Mouse (Mus musculus): ENCODE data around the gene Kcnd1. TPM values are rescaled to one million over a fixed set of nuclear protein-coding genes. Genes with fewer than 3 reads are reported as not detected.

Gene Kcnd1
- total and polyA plus RNA-seq, 3 experiments: 0.27 to 4.1 (median 0.41) TPM

DNA sequence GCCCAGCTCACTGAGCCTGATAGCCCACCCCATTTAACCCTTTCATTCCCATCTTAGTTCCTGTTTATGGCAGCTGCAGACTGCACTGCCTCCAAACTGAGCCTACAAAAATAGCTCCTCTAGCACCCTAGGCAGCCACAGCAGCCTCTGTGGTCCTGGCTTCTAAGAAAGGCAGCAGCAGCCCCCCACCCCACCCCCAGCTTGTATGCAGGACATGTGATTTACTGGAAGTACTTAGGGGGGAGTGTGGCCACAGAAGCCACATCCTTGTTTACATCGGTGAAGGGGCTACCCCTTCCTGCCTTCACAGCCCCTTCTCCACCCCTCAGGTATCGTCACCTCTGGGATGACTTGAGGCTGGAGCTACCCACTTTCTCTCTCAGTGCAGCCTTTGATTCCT lies 43.3 kb downstream of the Kcnd1 start:
- no peaks in the 10 kb centered on the region for H3K27me3 ChIP-seq (ENCODE audit: insufficient read depth, low read length)
- H3K36me3 ChIP-seq (replicated peaks): peaks cover 75% of the 10 kb centered on the region
- TF ChIP-seq GATA1 (IDR thresholded peaks at IDR 0.05; ENCODE audit: borderline replicate concordance, low read length) (no peak), TAL1 (conservative IDR thresholded peaks at IDR 0.05; ENCODE audit: low read depth, low read length) (no peak), POLR2AphosphoS5 (IDR thresholded peaks at IDR 0.05; ENCODE audit: insufficient replicate concordance, low read depth, low read length) (no peak), CTCF (IDR thresholded peaks at IDR 0.05; ENCODE audit: low read depth, low read length) (no peak), GATA2 (IDR thresholded peaks at IDR 0.05; ENCODE audit: borderline replicate concordance, low read depth, low read length) (no peak)
- ATAC-seq (ENCODE audit: extremely low read depth, insufficient number of reproducible peaks, low FRiP score, poor library complexity, severe bottlenecking) (no peak), DNase-seq (ENCODE audit: low spot score) (no peak)
- H3K9me3 ChIP-seq (replicated peaks): no peaks in the 10 kb centered on the region
- no peaks in the 10 kb centered on the region; the same call in 1 of the 2 replicates for H3K4me1 ChIP-seq (ENCODE audit: insufficient read depth, low read depth, low read length)
- no peak overlapping the region for H3K4me3 ChIP-seq (ENCODE audit: low read depth, low read length)

DNA sequence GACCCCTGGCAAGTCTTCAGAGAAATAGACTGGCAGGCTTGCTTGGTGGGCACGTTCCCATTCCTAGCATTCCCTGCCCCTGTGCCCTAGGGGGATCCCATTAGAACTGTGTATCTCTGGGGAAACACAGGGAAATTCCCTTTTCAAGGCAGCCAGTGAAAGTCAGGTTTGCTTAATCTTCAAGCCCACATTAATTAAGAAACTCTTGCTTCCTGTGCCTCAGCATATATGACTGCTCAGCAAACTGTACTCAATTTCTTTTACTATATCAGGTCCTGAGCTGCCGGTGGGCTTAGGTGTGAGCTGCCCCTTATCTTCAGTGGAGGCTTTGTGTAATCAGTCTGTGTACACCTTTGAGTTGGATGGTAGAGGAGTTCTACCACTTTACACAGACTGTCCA lies 43.7 kb downstream of the Kcnd1 start:
- DNase-seq (ENCODE audit: low spot score) (no peak), ATAC-seq (ENCODE audit: extremely low read depth, insufficient number of reproducible peaks, low FRiP score, poor library complexity, severe bottlenecking) (no peak)
- Histone ChIP-seq H3K4me1 (ENCODE audit: insufficient read depth, low read depth, low read length) (no peaks in the 10 kb centered on the region; the same call in 1 of the 2 replicates), H3K36me3 (replicated peaks) (peaks cover 71% of the 10 kb centered on the region), H3K9me3 (replicated peaks) (no peaks in the 10 kb centered on the region), H3K4me3 (ENCODE audit: low read depth, low read length) (no peak overlapping the region), H3K27me3 (ENCODE audit: insufficient read depth, low read length) (no peaks in the 10 kb centered on the region)
- TF ChIP-seq CTCF (IDR thresholded peaks at IDR 0.05; ENCODE audit: low read depth, low read length) (no peak), GATA1 (IDR thresholded peaks at IDR 0.05; ENCODE audit: borderline replicate concordance, low read length) (no peak), TAL1 (conservative IDR thresholded peaks at IDR 0.05; ENCODE audit: low read depth, low read length) (no peak), POLR2AphosphoS5 (IDR thresholded peaks at IDR 0.05; ENCODE audit: insufficient replicate concordance, low read depth, low read length) (no peak), GATA2 (IDR thresholded peaks at IDR 0.05; ENCODE audit: borderline replicate concordance, low read depth, low read length) (no peak)

DNA sequence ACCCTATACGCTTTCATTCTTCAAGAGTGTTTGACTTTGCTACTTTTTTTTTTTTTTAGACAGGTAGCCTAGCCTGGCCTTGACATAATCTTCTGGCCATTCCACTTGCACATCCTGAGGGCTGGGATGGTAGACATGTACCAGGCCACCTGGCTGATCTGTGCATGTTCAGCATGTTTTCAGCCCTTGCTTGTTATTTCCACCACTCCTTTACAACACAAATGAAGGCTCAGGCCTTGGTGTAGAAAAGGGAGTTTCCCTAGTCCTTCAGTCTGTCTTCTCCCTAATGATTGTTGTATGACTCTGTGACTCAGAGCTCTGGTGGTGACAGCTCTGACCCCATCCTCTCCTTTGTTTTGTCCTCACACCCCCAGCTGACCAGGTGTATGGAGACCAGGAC lies 45.1 kb downstream of the Kcnd1 start:
- Histone ChIP-seq H3K36me3 (replicated peaks) (peaks cover 70% of the 10 kb centered on the region), H3K9me3 (replicated peaks) (no peaks in the 10 kb centered on the region), H3K4me3 (ENCODE audit: low read depth, low read length) (no peak overlapping the region), H3K4me1 (ENCODE audit: insufficient read depth, low read depth, low read length) (no peaks in the 10 kb centered on the region; the same call in 1 of the 2 replicates), H3K27me3 (ENCODE audit: insufficient read depth, low read length) (no peaks in the 10 kb centered on the region)
- DNase-seq (ENCODE audit: low spot score): no peak
- no peak for ATAC-seq (ENCODE audit: extremely low read depth, insufficient number of reproducible peaks, low FRiP score, poor library complexity, severe bottlenecking)
- TF ChIP-seq GATA1 (IDR thresholded peaks at IDR 0.05; ENCODE audit: borderline replicate concordance, low read length) (no peak), GATA2 (IDR thresholded peaks at IDR 0.05; ENCODE audit: borderline replicate concordance, low read depth, low read length) (no peak)

DNA sequence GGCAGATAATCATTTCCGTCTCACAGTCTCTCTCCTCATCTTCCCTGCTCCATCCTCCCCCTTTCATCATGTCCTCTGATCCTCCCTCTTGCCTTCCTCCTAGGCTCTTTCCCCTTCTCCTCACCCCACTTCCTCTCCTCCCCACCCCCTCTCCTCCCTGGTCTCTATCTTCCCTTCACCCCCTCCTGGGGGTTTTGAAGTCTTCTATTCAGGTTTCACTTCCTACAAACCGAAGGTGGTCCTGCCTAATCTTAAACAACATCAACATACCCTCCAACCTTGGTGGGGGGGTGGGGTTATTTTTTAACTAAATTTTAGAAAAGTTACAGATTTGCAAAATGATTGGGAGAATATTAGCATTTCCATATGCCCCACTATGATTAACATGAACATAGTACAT lies 46.4 kb downstream of the Kcnd1 start:
- DNase-seq (ENCODE audit: low spot score) (no peak), ATAC-seq (ENCODE audit: extremely low read depth, insufficient number of reproducible peaks, low FRiP score, poor library complexity, severe bottlenecking) (no peak)
- Histone ChIP-seq H3K4me1 (ENCODE audit: insufficient read depth, low read depth, low read length) (no peaks in the 10 kb centered on the region; the same call in 1 of the 2 replicates), H3K27me3 (ENCODE audit: insufficient read depth, low read length) (no peaks in the 10 kb centered on the region), H3K36me3 (replicated peaks) (peaks cover 72% of the 10 kb centered on the region), H3K4me3 (ENCODE audit: low read depth, low read length) (no peak overlapping the region), H3K9me3 (replicated peaks) (no peaks in the 10 kb centered on the region)
- TF ChIP-seq GATA1 (IDR thresholded peaks at IDR 0.05; ENCODE audit: borderline replicate concordance, low read length): no peak
- TF ChIP-seq POLR2AphosphoS5 (IDR thresholded peaks at IDR 0.05; ENCODE audit: insufficient replicate concordance, low read depth, low read length): no peak
- no peak for TF ChIP-seq TAL1 (conservative IDR thresholded peaks at IDR 0.05; ENCODE audit: low read depth, low read length)
- TF ChIP-seq GATA2 (IDR thresholded peaks at IDR 0.05; ENCODE audit: borderline replicate concordance, low read depth, low read length): no peak
- TF ChIP-seq CTCF (IDR thresholded peaks at IDR 0.05; ENCODE audit: low read depth, low read length): no peak

DNA sequence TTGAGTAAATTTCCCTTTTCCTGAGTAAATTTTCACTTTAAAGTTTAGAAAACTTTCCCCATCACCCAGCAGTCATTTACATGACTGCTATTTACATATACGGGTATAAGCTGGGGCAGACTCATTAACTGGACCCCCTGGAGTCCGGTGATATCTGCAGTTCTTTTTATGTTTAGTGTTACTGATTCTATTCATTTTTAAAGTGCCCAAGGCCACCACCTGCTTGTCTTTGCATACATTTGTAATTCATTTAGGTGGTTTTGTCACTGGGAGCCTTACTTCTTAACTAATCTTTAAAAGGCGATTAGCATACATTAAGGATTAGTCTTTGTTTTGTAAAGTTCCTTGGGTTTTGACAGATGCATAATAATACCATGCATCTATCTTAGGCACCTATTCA lies 47.7 kb downstream of the Kcnd1 start:
- peaks cover 79% of the 10 kb centered on the region for H3K36me3 ChIP-seq (replicated peaks)
- no peak for TF ChIP-seq CTCF (IDR thresholded peaks at IDR 0.05; ENCODE audit: low read depth, low read length)
- TF ChIP-seq GATA2 (IDR thresholded peaks at IDR 0.05; ENCODE audit: borderline replicate concordance, low read depth, low read length): no peak
- TF ChIP-seq TAL1 (conservative IDR thresholded peaks at IDR 0.05; ENCODE audit: low read depth, low read length): no peak
- no peak for TF ChIP-seq GATA1 (IDR thresholded peaks at IDR 0.05; ENCODE audit: borderline replicate concordance, low read length)
- H3K9me3 ChIP-seq (replicated peaks): no peaks in the 10 kb centered on the region
- no peaks in the 10 kb centered on the region for H3K4me1 ChIP-seq (ENCODE audit: insufficient read depth, low read depth, low read length)
- DNase-seq (ENCODE audit: low spot score) (no peak), ATAC-seq (ENCODE audit: extremely low read depth, insufficient number of reproducible peaks, low FRiP score, poor library complexity, severe bottlenecking) (no peak)
- H3K27me3 ChIP-seq (ENCODE audit: insufficient read depth, low read length): no peaks in the 10 kb centered on the region
- H3K4me3 ChIP-seq (ENCODE audit: low read depth, low read length): no peak overlapping the region

DNA sequence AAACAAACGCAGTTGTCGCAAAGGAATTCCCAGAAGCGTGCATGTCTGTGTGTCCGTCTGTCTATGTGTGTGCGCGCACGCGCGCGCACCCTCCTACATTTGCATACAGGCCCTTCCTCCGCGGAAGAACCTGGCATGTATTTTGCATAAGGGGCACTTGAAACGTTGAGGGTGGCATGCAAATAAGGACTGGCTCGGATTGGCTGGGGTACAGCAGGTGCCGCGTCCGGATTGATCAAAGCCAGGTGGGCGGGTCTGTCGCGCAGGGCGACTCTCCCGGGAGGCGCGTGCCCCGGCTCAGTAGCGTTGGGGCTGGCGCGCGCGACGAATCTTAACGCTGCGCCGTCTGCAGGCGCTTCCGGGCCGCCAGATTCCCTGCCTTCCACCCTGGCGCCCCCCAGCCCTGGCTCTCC lies 55.9 kb downstream of the Kcnd1 start, which contains the start of gene Pim2:
Pim2 (plus strand) TSS at position 256 of the 413 bp plus-strand sequence.
- Histone ChIP-seq H3K4me1 (ENCODE audit: insufficient read depth, low read depth, low read length) (peaks cover 24% of the 10 kb centered on the region), H3K9me3 (replicated peaks) (no peaks in the 10 kb centered on the region), H3K27me3 (ENCODE audit: insufficient read depth, low read length) (no peaks in the 10 kb centered on the region), H3K36me3 (replicated peaks) (peaks cover 52% of the 10 kb centered on the region), H3K4me3 (ENCODE audit: low read depth, low read length) (peak within 1 kb of the TSS; percentile 78)
- TF ChIP-seq GATA2 (IDR thresholded peaks at IDR 0.05; ENCODE audit: borderline replicate concordance, low read depth, low read length) (no peak), TAL1 (conservative IDR thresholded peaks at IDR 0.05; ENCODE audit: low read depth, low read length) (no peak), POLR2AphosphoS5 (IDR thresholded peaks at IDR 0.05; ENCODE audit: insufficient replicate concordance, low read depth, low read length) (no peak), CTCF (IDR thresholded peaks at IDR 0.05; ENCODE audit: low read depth, low read length) (no peak), GATA1 (IDR thresholded peaks at IDR 0.05; ENCODE audit: borderline replicate concordance, low read length) (no peak)
- DNase-seq (ENCODE audit: low spot score) (peak; percentile 79), ATAC-seq (ENCODE audit: extremely low read depth, insufficient number of reproducible peaks, low FRiP score, poor library complexity, severe bottlenecking) (peak; percentile 86)

Data from G1E (cell line).